Mouse (Mus musculus): ENCODE measurements around the gene Rhcg.

Gene Rhcg

GRCm38 (mm10) chr7:79600122-79600521, 17.3 kb downstream of the Rhcg start:
- no peak for DNase-seq

GRCm38 (mm10) chr7:79594854-79595253, 22.6 kb downstream of the Rhcg start:
- peak; percentile 55 for DNase-seq

- peak; percentile 20 for DNase-seq
Observed at GRCm38 (mm10) chr7:79591812-79592731, 25.4 kb downstream of the Rhcg start.

GRCm38 (mm10) chr7:79590560-79591110, 26.8 kb downstream of the Rhcg start:
- no peak for DNase-seq

GRCm38 (mm10) chr7:79589763-79590559, 27.5 kb downstream of the Rhcg start:
- no peak for DNase-seq

- no peak for DNase-seq
Observed at GRCm38 (mm10) chr7:79588284-79588683, 29.2 kb downstream of the Rhcg start.

GRCm38 (mm10) chr7:79578851-79579241, 38.6 kb downstream of the Rhcg start:
- peak; percentile 20 for DNase-seq

- no peak for DNase-seq
Observed at GRCm38 (mm10) chr7:79577931-79578850, 39.3 kb downstream of the Rhcg start.

- DNase-seq, result no peak
Observed at GRCm38 (mm10) chr7:79577096-79577874, 40.2 kb downstream of the Rhcg start.

GRCm38 (mm10) chr7:79576659-79577058, 40.8 kb downstream of the Rhcg start:
- DNase-seq, result peak; percentile 55

- DNase-seq, result no peak
Observed at GRCm38 (mm10) chr7:79572191-79572818, 45.2 kb downstream of the Rhcg start.

- DNase-seq, result no peak
Observed at GRCm38 (mm10) chr7:79568937-79569535, 48.4 kb downstream of the Rhcg start.

GRCm38 (mm10) chr7:79568212-79568611, 49.2 kb downstream of the Rhcg start:
- no peak for DNase-seq

GRCm38 (mm10) chr7:79563675-79564074, 53.8 kb downstream of the Rhcg start:
- no peak for DNase-seq

GRCm38 (mm10) chr7:79562385-79562784, 55.1 kb downstream of the Rhcg start:
- DNase-seq, result no peak

GRCm38 (mm10) chr7:79558698-79559097, 58.8 kb downstream of the Rhcg start:
- DNase-seq, result no peak

- DNase-seq, result no peak
Observed at GRCm38 (mm10) chr7:79557728-79558221, 59.7 kb downstream of the Rhcg start.

GRCm38 (mm10) chr7:79555368-79556034, 62.0 kb downstream of the Rhcg start:
- DNase-seq, result peak; percentile 34

- DNase-seq, result no peak
Observed at GRCm38 (mm10) chr7:79552702-79553101, 64.8 kb downstream of the Rhcg start.

All from liver (tissue).